Comparison of ENCODE assay signal across 19 mouse cellular contexts in genomic region chr14:87754744-87755143, GRCm38 (mm10).
DNase-seq lines count a peak whose midpoint lies in the region; ATAC-seq and TF ChIP-seq lines count a peak whose summit lies in the region.
"Had no signal": no experiment of that assay in that cellular context is flagged by ENCODE, and none has a peak within 500 bp of the region (broad histone marks: within the 10 kb centered on the region; RNA-seq: fewer than 3 reads in every experiment).

No protein-coding gene starts in this region.

- no peaks in the 10 kb centered on the region for H3K9me3 ChIP-seq in heart, embryonic 13.5 days
- no peaks in the 10 kb centered on the region for H3K9me3 ChIP-seq in heart, embryonic 10.5 days
- no peaks in the 10 kb centered on the region for H3K9me3 ChIP-seq in midbrain, embryonic 11.5 days (ENCODE audit: control insufficient read depth, low read length)
- H3K9me3 ChIP-seq in midbrain, embryonic 10.5 days (replicated peaks), result no peaks in the 10 kb centered on the region
- H3K9me3 ChIP-seq in forebrain, postnatal 0 days (ENCODE audit: low read length), result no peaks in the 10 kb centered on the region
- H3K9me3 ChIP-seq in midbrain, postnatal 0 days (ENCODE audit: low read length), result no peaks in the 10 kb centered on the region
- H3K9me3 ChIP-seq: embryonic facial prominence, embryonic 15.5 days; limb, embryonic 13.5 days had no signal

- H3K4me2 ChIP-seq in heart, embryonic 13.5 days, result 0 out of 2 replicates have a peak overlapping the region, but pooled peaks have one; percentile 2
- no peak overlapping the region for H3K4me2 ChIP-seq in midbrain, embryonic 11.5 days
- H3K4me2 ChIP-seq in forebrain, postnatal 0 days (ENCODE audit: low read depth), result no peak overlapping the region
- no peak overlapping the region for H3K4me2 ChIP-seq in midbrain, postnatal 0 days (ENCODE audit: low read depth, low read length, poor library complexity, severe bottlenecking)
- H3K4me2 ChIP-seq: embryonic facial prominence, embryonic 15.5 days; limb, embryonic 13.5 days had no signal

- no peak for TF ChIP-seq CTCF in forebrain, postnatal 0 days (IDR thresholded peaks at IDR 0.05; ENCODE audit: low read depth)
- no peak for TF ChIP-seq CTCF in midbrain, postnatal 0 days (IDR thresholded peaks at IDR 0.05)

- H3K4me1 ChIP-seq in heart, embryonic 13.5 days, result peaks cover 7% of the 10 kb centered on the region
- peaks cover 6% of the 10 kb centered on the region for H3K4me1 ChIP-seq in heart, embryonic 10.5 days
- no peaks in the 10 kb centered on the region for H3K4me1 ChIP-seq in midbrain, embryonic 11.5 days (ENCODE audit: control insufficient read depth, insufficient read depth, low read length)
- no peaks in the 10 kb centered on the region for H3K4me1 ChIP-seq in midbrain, embryonic 10.5 days
- H3K4me1 ChIP-seq in forebrain, postnatal 0 days (ENCODE audit: insufficient read depth), result no peaks in the 10 kb centered on the region
- H3K4me1 ChIP-seq in midbrain, postnatal 0 days (ENCODE audit: insufficient read depth, low read length), result no peaks in the 10 kb centered on the region
- H3K4me1 ChIP-seq: embryonic facial prominence, embryonic 15.5 days; limb, embryonic 13.5 days had no signal

- H3K27me3 ChIP-seq in heart, embryonic 13.5 days (replicated peaks), result no peaks in the 10 kb centered on the region
- no peaks in the 10 kb centered on the region for H3K27me3 ChIP-seq in heart, embryonic 10.5 days (ENCODE audit: insufficient read depth, poor library complexity, severe bottlenecking)
- H3K27me3 ChIP-seq in midbrain, embryonic 11.5 days (ENCODE audit: control insufficient read depth, insufficient read depth, low read length), result no peaks in the 10 kb centered on the region
- no peaks in the 10 kb centered on the region for H3K27me3 ChIP-seq in midbrain, embryonic 10.5 days (ENCODE audit: low read depth, poor library complexity, severe bottlenecking)
- H3K27me3 ChIP-seq in forebrain, postnatal 0 days (ENCODE audit: insufficient read depth, low read length), result no peaks in the 10 kb centered on the region
- H3K27me3 ChIP-seq in midbrain, postnatal 0 days (ENCODE audit: insufficient read depth, low read length), result no peaks in the 10 kb centered on the region
- H3K27me3 ChIP-seq: embryonic facial prominence, embryonic 15.5 days; limb, embryonic 13.5 days had no signal

- no peaks in the 10 kb centered on the region for H3K36me3 ChIP-seq in heart, embryonic 13.5 days
- no peaks in the 10 kb centered on the region for H3K36me3 ChIP-seq in heart, embryonic 10.5 days
- H3K36me3 ChIP-seq in midbrain, embryonic 11.5 days (ENCODE audit: control insufficient read depth, insufficient read depth, low read length), result no peaks in the 10 kb centered on the region
- H3K36me3 ChIP-seq in midbrain, embryonic 10.5 days, result no peaks in the 10 kb centered on the region
- H3K36me3 ChIP-seq in forebrain, postnatal 0 days (ENCODE audit: insufficient read depth), result no peaks in the 10 kb centered on the region
- H3K36me3 ChIP-seq in midbrain, postnatal 0 days (ENCODE audit: insufficient read depth, low read length), result no peaks in the 10 kb centered on the region
- H3K36me3 ChIP-seq: embryonic facial prominence, embryonic 15.5 days; limb, embryonic 13.5 days had no signal

- 5% methylated on average over 4 of the region's 4 CpGs for WGBS in heart, embryonic 13.5 days
- 16% methylated on average over 4 of the region's 4 CpGs for WGBS in heart, embryonic 10.5 days
- 64% methylated on average over 4 of the region's 4 CpGs for WGBS in midbrain, embryonic 11.5 days
- WGBS in midbrain, embryonic 10.5 days, result 64% methylated on average over 4 of the region's 4 CpGs
- 39% methylated on average over 4 of the region's 4 CpGs for WGBS in forebrain, postnatal 0 days
- 35% methylated on average over 4 of the region's 4 CpGs for WGBS in midbrain, postnatal 0 days

- no peak overlapping the region for H3K27ac ChIP-seq in heart, embryonic 13.5 days (replicated peaks)
- no peak overlapping the region for H3K27ac ChIP-seq in heart, embryonic 10.5 days
- H3K27ac ChIP-seq in midbrain, embryonic 11.5 days (ENCODE audit: low read depth, low read length), result no peak overlapping the region
- no peak overlapping the region for H3K27ac ChIP-seq in midbrain, embryonic 10.5 days (replicated peaks)
- no peak overlapping the region for H3K27ac ChIP-seq in forebrain, postnatal 0 days (ENCODE audit: low read depth, low read length)
- H3K27ac ChIP-seq in midbrain, postnatal 0 days (ENCODE audit: low read depth, low read length), result no peak overlapping the region
- H3K27ac ChIP-seq: embryonic facial prominence, embryonic 15.5 days; limb, embryonic 13.5 days had no signal

- DNase-seq in heart, embryonic 10.5 days (ENCODE audit: low spot score), result no peak
- DNase-seq in midbrain, embryonic 11.5 days (ENCODE audit: low spot score, missing footprints), result no peak
- DNase-seq in midbrain, embryonic 10.5 days (ENCODE audit: low spot score), result no peak
- peak; percentile 34 for DNase-seq in forebrain, postnatal 0 days
- DNase-seq in midbrain, postnatal 0 days (ENCODE audit: low spot score), result peak; percentile 38
- DNase-seq in frontal cortex, postnatal 36 days (ENCODE audit: low spot score in 2 of 2), result no peak
- DNase-seq: adrenal gland, postnatal 36 days; gastrocnemius, postnatal 14 days; kidney, adult 9 months; kidney, postnatal 4 days; layer of hippocampus, postnatal 36 days; lung, postnatal 4 days; right cerebral cortex, adult 18-20 months had no signal

- no peak overlapping the region for H3K4me3 ChIP-seq in heart, embryonic 13.5 days
- H3K4me3 ChIP-seq in heart, embryonic 10.5 days, result no peak overlapping the region
- H3K4me3 ChIP-seq in midbrain, embryonic 11.5 days (ENCODE audit: low read depth, low read length), result no peak overlapping the region
- no peak overlapping the region for H3K4me3 ChIP-seq in midbrain, embryonic 10.5 days
- no peak overlapping the region for H3K4me3 ChIP-seq in forebrain, postnatal 0 days (ENCODE audit: low read depth, low read length)
- H3K4me3 ChIP-seq in midbrain, postnatal 0 days (ENCODE audit: low read depth, low read length), result no peak overlapping the region
- H3K4me3 ChIP-seq: embryonic facial prominence, embryonic 15.5 days; limb, embryonic 13.5 days had no signal

- H3K9ac ChIP-seq in heart, embryonic 13.5 days, result no peak overlapping the region
- H3K9ac ChIP-seq in midbrain, embryonic 11.5 days (ENCODE audit: low read length), result no peak overlapping the region
- no peak overlapping the region for H3K9ac ChIP-seq in forebrain, postnatal 0 days
- H3K9ac ChIP-seq in midbrain, postnatal 0 days (replicated peaks; ENCODE audit: low read length, poor library complexity, severe bottlenecking), result no peak overlapping the region
- H3K9ac ChIP-seq: embryonic facial prominence, embryonic 15.5 days; limb, embryonic 13.5 days had no signal

- ATAC-seq in heart, embryonic 13.5 days (ENCODE audit: extremely low read depth, insufficient number of reproducible peaks, low FRiP score, low TSS enrichment), result no peak; the same call in 1 of the 2 replicates
- ATAC-seq in midbrain, embryonic 11.5 days (ENCODE audit: low FRiP score), result peak; percentile 64; the same call in 1 of the 2 replicates
- peak; percentile 40 for ATAC-seq in forebrain, postnatal 0 days
- ATAC-seq in midbrain, postnatal 0 days (ENCODE audit: low FRiP score), result peak; percentile 41; the same call in 1 of the 2 replicates
- ATAC-seq: activated CD4-positive, CD25-positive, alpha-beta regulatory T cell, adult 4 months; CD4-positive, CD25-positive, alpha-beta regulatory T cell, adult 4 months; inflammation-experienced regulatory T-cells, adult 6 months had no signal

Comparison
In these comparisons a context has a peak if more than half of its experiments do, and no peak if none do; other contexts are left out.
1. DNase-seq: peak in forebrain, postnatal 0 days (single experiment) and midbrain, postnatal 0 days (single experiment); none in heart, embryonic 10.5 days (single experiment), midbrain, embryonic 11.5 days (single experiment), midbrain, embryonic 10.5 days (single experiment) and frontal cortex, postnatal 36 days (0 of 2).